Mouse (Mus musculus) brain, embryonic 14.5 days (tissue): ENCODE measurements at regions not wholly inside any gene's neighbourhood (a gene's known extent, or its start where the extent isn't known, plus 50 kb on each side); places are given as distances from the start of the nearest gene placed in this dataset.

ENCODE experiments used
- DNase-seq: peaks from one replicate; pipeline ENCODE4 v3.0.0-alpha.2; 2011; ENCODE audit warnings: low read depth
- CTCF ChIP-seq: fragments of 200-500 bp; IDR thresholded peaks from 2 replicates; pipeline ENCODE4 v1.5.1; 2012; ENCODE audit warnings: inconsistent platforms, mild to moderate bottlenecking, moderate library complexity, borderline replicate concordance; ENCODE audit not compliant: insufficient read depth, insufficient read length; ENCODE audit errors: extremely low read depth
- POLR2A ChIP-seq: fragments of 200-500 bp; IDR thresholded peaks from 2 replicates; pipeline ENCODE4 v1.6.1; 2012; ENCODE audit warnings: mild to moderate bottlenecking, inconsistent platforms, borderline replicate concordance; ENCODE audit not compliant: poor library complexity, insufficient read depth, insufficient read length, severe bottlenecking; ENCODE audit errors: extremely low read depth

- DNase-seq, result peak; percentile 85
- no peak for TF ChIP-seq CTCF
- TF ChIP-seq POLR2A, result no peak
Observed at GRCm38 (mm10) chr6:100025531-100025951, 261.7 kb downstream of the Rybp start.

- peak; percentile 32 for DNase-seq
Observed at GRCm38 (mm10) chr6:100023434-100024095, 263.7 kb downstream of the Rybp start.

GRCm38 (mm10) chr6:100019016-100019415 is 268.3 kb downstream of the Rybp start:
- peak; percentile 64 for DNase-seq
- TF ChIP-seq CTCF (no peak), POLR2A (no peak)

More at GRCm38 (mm10) chr6:100023434-100024095, 263.7 kb downstream of the Rybp start:
- TF ChIP-seq CTCF, result no peak
- no peak for TF ChIP-seq POLR2A

- DNase-seq, result peak; percentile 79
- TF ChIP-seq CTCF, result no peak
- TF ChIP-seq POLR2A, result no peak
Observed at GRCm38 (mm10) chr6:100013949-100014348, 273.3 kb downstream of the Rybp start.

GRCm38 (mm10) chr6:100011520-100012062 is 275.7 kb downstream of the Rybp start:
- TF ChIP-seq CTCF, result no peak
- no peak for TF ChIP-seq POLR2A
- DNase-seq, result peak; percentile 90

GRCm38 (mm10) chr6:100010954-100011481 is 276.3 kb downstream of the Rybp start:
- no peak for DNase-seq
- TF ChIP-seq POLR2A (no peak), CTCF (no peak)

GRCm38 (mm10) chr6:99999711-100000365 is 273.6 kb upstream of the Prok2 start:
- peak; percentile 56 for DNase-seq
- no peak for TF ChIP-seq CTCF
- TF ChIP-seq POLR2A, result no peak

- peak; percentile 90 for DNase-seq
- no peak for TF ChIP-seq POLR2A
Observed at GRCm38 (mm10) chr6:99995970-99996956, 270.1 kb upstream of the Prok2 start.

- no peak for TF ChIP-seq CTCF
- TF ChIP-seq POLR2A, result no peak
- peak; percentile 49 for DNase-seq
Observed at GRCm38 (mm10) chr6:99994026-99994425, 267.8 kb upstream of the Prok2 start.

- peak; percentile 94 for DNase-seq
- no peak for TF ChIP-seq POLR2A
- no peak for TF ChIP-seq CTCF
Observed at GRCm38 (mm10) chr6:99991079-99991478, 264.9 kb upstream of the Prok2 start.
